Mouse (Mus musculus) megakaryocyte progenitor cell, adult 5-6 weeks (primary cell): ENCODE results near the gene Hdac9. TPM values are rescaled to one million over a fixed set of nuclear protein-coding genes. Genes with fewer than 3 reads are reported as not detected.

Experiments used
- ATAC-seq: replicated peaks from 2 replicates; pipeline ENCODE4 v1.8.0; 2016; ENCODE audit warnings: mild to moderate bottlenecking, moderate TSS enrichment, inconsistent platforms; ENCODE audit not compliant: poor library complexity
- total RNA-seq, 2 experiments: library from RNA; stranded (forward) in 1 of 2; stranded (reverse) in 1 of 2; fragments of 157-497, 149-512 nt in 1 of 2; fragments of 200-1000 nt in 1 of 2; gene quantifications; 2 replicates each; pipeline versions ENCODE4 v1.2.3 to v1.2.4; 2015 to 2017

Hdac9 gene
- total RNA-seq, 2 experiments from 2014 or later, result 4.0 to 6.2 TPM

- no peak for ATAC-seq
These were observed 302.1 kb downstream of the Hdac9 start for GRCm38 (mm10) chr12:34614796-34615195.

- no peak for ATAC-seq
These were observed 304.4 kb downstream of the Hdac9 start for GRCm38 (mm10) chr12:34612511-34612910.

GRCm38 (mm10) chr12:34604521-34604920, 312.4 kb downstream of the Hdac9 start:
- ATAC-seq, result no peak

GRCm38 (mm10) chr12:34594167-34594793, 322.6 kb downstream of the Hdac9 start:
- ATAC-seq, result no peak

GRCm38 (mm10) chr12:34587171-34587570, 329.7 kb downstream of the Hdac9 start:
- no peak for ATAC-seq

GRCm38 (mm10) chr12:34582522-34582921, 334.4 kb downstream of the Hdac9 start:
- ATAC-seq, result no peak

GRCm38 (mm10) chr12:34579220-34579619, 337.7 kb downstream of the Hdac9 start:
- no peak for ATAC-seq

- ATAC-seq, result no peak
These were observed 345.8 kb downstream of the Hdac9 start for GRCm38 (mm10) chr12:34571069-34571468.

GRCm38 (mm10) chr12:34569472-34569871, 347.4 kb downstream of the Hdac9 start:
- ATAC-seq, result no peak

GRCm38 (mm10) chr12:34569052-34569451, 347.8 kb downstream of the Hdac9 start:
- no peak for ATAC-seq

- no peak for ATAC-seq
These were observed 354.6 kb downstream of the Hdac9 start for GRCm38 (mm10) chr12:34562331-34562730.

GRCm38 (mm10) chr12:34559001-34559400, 357.9 kb downstream of the Hdac9 start:
- 0 out of 2 replicates have a peak, but pooled peaks have one; percentile 48 for ATAC-seq

- no peak for ATAC-seq
These were observed 362.1 kb downstream of the Hdac9 start for GRCm38 (mm10) chr12:34554803-34555202.

GRCm38 (mm10) chr12:34550268-34550667, 366.6 kb downstream of the Hdac9 start:
- no peak for ATAC-seq

- ATAC-seq, result no peak
These were observed 387.7 kb downstream of the Hdac9 start for GRCm38 (mm10) chr12:34529165-34529545.

- ATAC-seq, result no peak
These were observed 388.4 kb downstream of the Hdac9 start for GRCm38 (mm10) chr12:34528201-34529164.

- ATAC-seq, result no peak
These were observed 389.1 kb downstream of the Hdac9 start for GRCm38 (mm10) chr12:34527761-34528160.

- ATAC-seq, result no peak
These were observed 395.4 kb downstream of the Hdac9 start for GRCm38 (mm10) chr12:34521468-34521867.

GRCm38 (mm10) chr12:34516769-34517562, 399.9 kb downstream of the Hdac9 start:
- no peak for ATAC-seq

- no peak for ATAC-seq
These were observed 410.6 kb downstream of the Hdac9 start for GRCm38 (mm10) chr12:34506345-34506744.
